1 mouse cellular context compared by ENCODE assay signal in genomic region chr5:120696057-120696743, GRCm38 (mm10).
TF ChIP-seq lines count a peak whose summit lies in the region.

No protein-coding gene starts in this region.

TF ChIP-seq in C2C12, 6 proteins besides CTCF, POLR2A, EP300 and RAD21:
- TF ChIP-seq MAX (IDR thresholded peaks at IDR 0.05) (no peak), USF1 (IDR thresholded peaks at IDR 0.05; ENCODE audit: low read depth) (peak; percentile 89)
